Mouse (Mus musculus): ENCODE measurements around the gene Tlx3. TPM values are rescaled to one million over a fixed set of nuclear protein-coding genes. Genes with fewer than 3 reads are reported as not detected.

Gene Tlx3
- total and polyA plus RNA-seq, 2 experiments from 2014 or later: 11.3 to 39.4 TPM

DNA sequence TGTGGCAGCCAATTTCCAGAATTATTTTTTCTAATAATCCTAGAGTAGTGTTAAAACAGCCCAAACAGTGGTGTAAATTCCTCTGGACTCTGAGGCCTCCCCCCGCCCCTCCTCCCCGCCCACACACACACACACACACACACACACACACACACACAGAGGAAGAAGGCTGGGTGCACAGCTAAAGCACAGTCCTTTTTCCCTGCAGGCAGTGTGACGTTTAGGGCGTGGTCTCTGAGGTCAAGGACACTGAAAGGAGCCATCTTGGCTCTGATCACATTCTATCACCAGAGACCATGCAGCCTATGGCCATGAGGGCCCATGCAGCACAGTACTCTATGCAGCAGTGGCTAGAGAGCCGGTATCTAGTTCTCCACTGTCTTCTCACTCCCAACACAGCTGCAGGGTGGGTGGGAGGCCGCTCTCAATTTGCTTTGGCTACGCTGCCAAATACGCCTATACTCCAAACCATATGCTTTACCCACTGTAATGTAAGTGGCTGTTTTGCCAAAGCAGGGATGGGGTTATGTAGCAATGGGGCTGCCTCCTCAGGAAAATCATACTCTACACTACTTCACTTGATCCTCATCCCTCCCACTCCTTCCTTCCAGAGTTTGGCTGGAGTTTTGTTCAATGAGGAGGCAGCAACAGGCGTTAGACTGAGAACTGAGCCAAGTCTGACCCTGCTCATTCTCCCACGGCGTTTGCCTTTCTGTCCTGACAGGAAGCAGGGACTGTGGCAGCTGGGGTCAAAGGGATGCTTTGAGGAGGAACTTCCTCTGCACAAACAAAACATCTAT, 18.4 kb upstream of the Tlx3 start:
- no peak overlapping the region for H3K4me3 ChIP-seq (ENCODE audit: low read length)
- H3K27ac ChIP-seq: no peak overlapping the region
- no peak overlapping the region for H3K9ac ChIP-seq (replicated peaks; ENCODE audit: low read length)
- WGBS: 58% methylated on average over 11 of the region's 11 CpGs
- H3K36me3 ChIP-seq (ENCODE audit: insufficient read depth, low read length): no peaks in the 10 kb centered on the region
- TF ChIP-seq CTCF (IDR thresholded peaks at IDR 0.05; ENCODE audit: low read depth): no peak
- H3K9me3 ChIP-seq (ENCODE audit: low read length): no peaks in the 10 kb centered on the region
- ATAC-seq (no peak), DNase-seq (ENCODE audit: low spot score) (no peak)
- H3K27me3 ChIP-seq (ENCODE audit: insufficient read depth, low read length): no peaks in the 10 kb centered on the region
- no peak overlapping the region for H3K4me2 ChIP-seq (ENCODE audit: low read depth, low read length)
- H3K4me1 ChIP-seq (ENCODE audit: insufficient read depth, low read length): no peaks in the 10 kb centered on the region

DNA sequence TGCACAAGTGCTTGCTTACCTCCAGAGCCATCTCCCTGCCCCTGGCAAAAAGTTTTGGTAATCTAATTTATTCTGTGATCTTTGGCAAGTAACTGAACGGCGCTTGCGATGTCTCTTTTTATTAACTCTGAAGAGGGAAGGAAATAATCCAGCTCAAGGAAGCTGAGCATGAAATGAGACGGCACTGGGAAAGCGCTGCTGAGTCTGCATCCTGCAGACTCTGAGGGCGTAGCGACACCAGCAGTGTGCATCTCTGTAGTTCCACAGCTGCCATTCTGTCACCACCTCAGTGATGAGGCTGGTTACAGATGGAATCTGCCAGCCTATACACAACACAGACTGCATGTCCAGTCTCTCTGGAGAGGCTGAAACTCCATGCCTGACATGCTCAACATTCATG, 17.4 kb upstream of the Tlx3 start:
- 41% methylated on average over 7 of the region's 7 CpGs for WGBS
- no peaks in the 10 kb centered on the region for H3K4me1 ChIP-seq (ENCODE audit: insufficient read depth, low read length)
- no peak overlapping the region for H3K9ac ChIP-seq (replicated peaks; ENCODE audit: low read length)
- no peak overlapping the region for H3K27ac ChIP-seq
- H3K27me3 ChIP-seq (ENCODE audit: insufficient read depth, low read length): no peaks in the 10 kb centered on the region
- DNase-seq (ENCODE audit: low spot score) (no peak), ATAC-seq (peak; percentile 42; the same call in 1 of the 2 replicates)
- H3K36me3 ChIP-seq (ENCODE audit: insufficient read depth, low read length): no peaks in the 10 kb centered on the region
- no peak for TF ChIP-seq CTCF (IDR thresholded peaks at IDR 0.05; ENCODE audit: low read depth)
- no peak overlapping the region for H3K4me3 ChIP-seq (ENCODE audit: low read length)
- H3K4me2 ChIP-seq (ENCODE audit: low read depth, low read length): no peak overlapping the region
- H3K9me3 ChIP-seq (ENCODE audit: low read length): no peaks in the 10 kb centered on the region

DNA sequence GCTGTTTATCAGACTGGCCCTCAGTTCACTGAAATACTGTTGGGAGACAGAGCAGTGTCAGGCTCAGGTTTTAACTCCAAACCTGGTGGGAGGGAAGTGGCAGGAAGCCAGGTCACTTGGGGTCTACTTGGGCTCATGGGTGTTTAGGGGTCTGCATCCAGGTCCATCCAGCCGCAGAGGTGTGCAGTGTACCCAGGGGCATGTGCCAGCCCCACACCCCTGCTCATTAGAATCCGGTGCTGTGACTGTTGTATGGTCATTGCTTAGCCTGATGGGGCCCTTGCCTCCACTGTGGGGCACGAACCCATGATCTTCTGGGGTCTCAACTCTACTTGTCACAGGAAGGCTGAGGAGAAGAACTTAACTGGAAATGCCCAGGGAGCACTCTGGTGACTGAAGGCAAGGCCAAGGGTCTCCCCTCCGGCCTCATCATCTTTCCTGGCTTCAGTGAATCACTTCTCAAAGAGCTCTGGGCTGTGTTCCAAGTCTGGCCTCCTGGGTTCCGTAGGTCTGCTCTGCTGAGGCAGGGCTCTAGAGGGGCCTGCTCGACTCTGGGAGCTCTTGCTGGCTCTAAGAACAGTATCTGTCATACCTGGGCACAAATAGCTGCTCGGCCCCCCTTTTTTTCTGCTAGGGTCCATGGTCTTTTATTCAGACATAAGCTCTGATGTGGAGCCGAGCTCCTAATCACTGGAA, 14.1 kb upstream of the Tlx3 start:
- Histone ChIP-seq H3K4me3 (ENCODE audit: low read length) (no peak overlapping the region), H3K36me3 (ENCODE audit: insufficient read depth, low read length) (no peaks in the 10 kb centered on the region), H3K9ac (replicated peaks; ENCODE audit: low read length) (no peak overlapping the region), H3K27me3 (ENCODE audit: insufficient read depth, low read length) (no peaks in the 10 kb centered on the region), H3K27ac (no peak overlapping the region), H3K9me3 (ENCODE audit: low read length) (no peaks in the 10 kb centered on the region), H3K4me1 (ENCODE audit: insufficient read depth, low read length) (no peaks in the 10 kb centered on the region), H3K4me2 (ENCODE audit: low read depth, low read length) (no peak overlapping the region)
- no peak for TF ChIP-seq CTCF (IDR thresholded peaks at IDR 0.05; ENCODE audit: low read depth)
- WGBS: 51% methylated on average over 8 of the region's 8 CpGs
- peak; percentile 74 for DNase-seq (ENCODE audit: low spot score)
- ATAC-seq: no peak

DNA sequence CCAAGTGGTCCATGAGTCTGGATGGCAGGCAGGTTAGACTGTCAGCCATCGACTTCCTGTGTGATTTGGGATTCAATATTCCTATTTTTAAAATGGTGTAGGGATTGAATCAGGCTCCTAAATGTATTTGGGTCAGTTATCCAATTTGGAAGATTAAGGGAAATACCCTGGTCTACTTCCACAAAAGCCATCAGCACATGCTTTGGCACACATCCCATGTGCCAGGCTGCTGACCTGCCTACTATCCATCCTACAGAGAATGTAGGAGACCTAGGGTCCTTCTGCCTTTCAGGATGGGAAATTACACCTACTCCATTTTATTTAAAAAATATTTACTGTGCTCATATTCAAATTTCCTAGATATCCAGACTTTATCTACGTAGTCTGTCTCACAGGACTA, 4.0 kb upstream of the Tlx3 start:
- Histone ChIP-seq H3K4me1 (ENCODE audit: insufficient read depth, low read length) (no peaks in the 10 kb centered on the region), H3K27ac (no peak overlapping the region), H3K4me2 (ENCODE audit: low read depth, low read length) (peak overlapping the region; percentile 41; the same call in 1 of the 2 replicates), H3K36me3 (ENCODE audit: insufficient read depth, low read length) (no peaks in the 10 kb centered on the region), H3K9ac (replicated peaks; ENCODE audit: low read length) (no peak overlapping the region), H3K9me3 (ENCODE audit: low read length) (no peaks in the 10 kb centered on the region), H3K27me3 (ENCODE audit: insufficient read depth, low read length) (peaks cover 37% of the 10 kb centered on the region), H3K4me3 (ENCODE audit: low read length) (no peak overlapping the region)
- ATAC-seq: no peak
- no peak for TF ChIP-seq CTCF (IDR thresholded peaks at IDR 0.05; ENCODE audit: low read depth)
- DNase-seq (ENCODE audit: low spot score): no peak
- WGBS: 73% methylated on average over 2 of the region's 2 CpGs

DNA sequence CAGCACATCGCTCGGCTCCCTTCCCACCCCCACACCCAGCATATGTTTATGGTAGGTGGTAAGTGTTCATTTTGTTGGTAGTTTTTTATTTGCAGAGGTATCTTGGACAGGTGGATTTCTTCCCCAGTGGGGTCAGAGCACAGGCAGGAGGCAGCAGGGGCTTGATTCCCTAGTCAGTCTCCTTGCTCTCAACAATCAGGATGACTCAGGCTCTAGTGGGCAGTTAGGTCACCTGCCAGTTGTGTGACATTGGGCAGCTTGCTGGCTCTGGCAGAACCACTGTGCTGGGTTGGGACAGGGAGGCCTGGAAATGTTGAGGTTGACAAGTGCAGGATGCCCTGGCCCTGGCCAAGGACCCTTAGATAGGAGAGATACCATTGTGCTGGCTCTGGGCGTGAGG, 1.6 kb upstream of the Tlx3 start:
- Histone ChIP-seq H3K36me3 (ENCODE audit: insufficient read depth, low read length) (no peaks in the 10 kb centered on the region), H3K4me3 (ENCODE audit: low read length) (peak overlapping the region; percentile 40), H3K27me3 (ENCODE audit: insufficient read depth, low read length) (peaks cover 53% of the 10 kb centered on the region), H3K9me3 (ENCODE audit: low read length) (no peaks in the 10 kb centered on the region), H3K4me1 (ENCODE audit: insufficient read depth, low read length) (no peaks in the 10 kb centered on the region), H3K9ac (replicated peaks; ENCODE audit: low read length) (peak overlapping the region; percentile 37), H3K4me2 (ENCODE audit: low read depth, low read length) (peak overlapping the region; percentile 41), H3K27ac (no peak overlapping the region)
- no peak for TF ChIP-seq CTCF (IDR thresholded peaks at IDR 0.05; ENCODE audit: low read depth)
- ATAC-seq: no peak
- no peak for DNase-seq (ENCODE audit: low spot score)
- 20% methylated on average over 3 of the region's 3 CpGs for WGBS

DNA sequence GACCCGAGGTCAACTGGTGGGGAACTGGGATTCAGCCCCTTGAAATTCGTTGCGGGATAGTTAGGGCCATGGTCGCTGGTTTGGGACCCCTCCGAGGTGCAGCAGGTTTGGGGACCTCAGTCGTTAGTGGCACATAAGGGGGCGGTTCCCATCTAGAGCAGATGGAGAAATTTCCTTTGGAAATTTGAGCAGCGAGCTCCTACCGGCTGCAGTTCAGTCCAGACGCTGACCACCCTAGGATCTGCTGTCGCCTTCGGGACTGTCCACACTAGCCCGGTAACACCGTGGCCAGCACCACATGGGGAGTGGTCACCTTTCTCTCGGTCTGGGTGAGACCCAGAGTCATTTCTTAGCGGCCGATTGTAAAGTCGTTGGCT, 928 bp upstream of the Tlx3 start:
- DNase-seq (ENCODE audit: low spot score) (no peak), ATAC-seq (no peak)
- Histone ChIP-seq H3K36me3 (ENCODE audit: insufficient read depth, low read length) (no peaks in the 10 kb centered on the region), H3K4me1 (ENCODE audit: insufficient read depth, low read length) (no peaks in the 10 kb centered on the region), H3K27ac (peak overlapping the region; percentile 60; the same call in 1 of the 2 replicates), H3K4me2 (ENCODE audit: low read depth, low read length) (peak overlapping the region; percentile 41), H3K9me3 (ENCODE audit: low read length) (no peaks in the 10 kb centered on the region), H3K27me3 (ENCODE audit: insufficient read depth, low read length) (peaks cover 55% of the 10 kb centered on the region), H3K9ac (replicated peaks; ENCODE audit: low read length) (peak overlapping the region; percentile 28; the same call in 1 of the 2 replicates), H3K4me3 (ENCODE audit: low read length) (peak overlapping the region; percentile 40)
- TF ChIP-seq CTCF (IDR thresholded peaks at IDR 0.05; ENCODE audit: low read depth): no peak
- 2% methylated on average over 18 of the region's 18 CpGs for WGBS
